ENCODE assay signal across 10 mouse cellular contexts in the genomic region with DNA sequence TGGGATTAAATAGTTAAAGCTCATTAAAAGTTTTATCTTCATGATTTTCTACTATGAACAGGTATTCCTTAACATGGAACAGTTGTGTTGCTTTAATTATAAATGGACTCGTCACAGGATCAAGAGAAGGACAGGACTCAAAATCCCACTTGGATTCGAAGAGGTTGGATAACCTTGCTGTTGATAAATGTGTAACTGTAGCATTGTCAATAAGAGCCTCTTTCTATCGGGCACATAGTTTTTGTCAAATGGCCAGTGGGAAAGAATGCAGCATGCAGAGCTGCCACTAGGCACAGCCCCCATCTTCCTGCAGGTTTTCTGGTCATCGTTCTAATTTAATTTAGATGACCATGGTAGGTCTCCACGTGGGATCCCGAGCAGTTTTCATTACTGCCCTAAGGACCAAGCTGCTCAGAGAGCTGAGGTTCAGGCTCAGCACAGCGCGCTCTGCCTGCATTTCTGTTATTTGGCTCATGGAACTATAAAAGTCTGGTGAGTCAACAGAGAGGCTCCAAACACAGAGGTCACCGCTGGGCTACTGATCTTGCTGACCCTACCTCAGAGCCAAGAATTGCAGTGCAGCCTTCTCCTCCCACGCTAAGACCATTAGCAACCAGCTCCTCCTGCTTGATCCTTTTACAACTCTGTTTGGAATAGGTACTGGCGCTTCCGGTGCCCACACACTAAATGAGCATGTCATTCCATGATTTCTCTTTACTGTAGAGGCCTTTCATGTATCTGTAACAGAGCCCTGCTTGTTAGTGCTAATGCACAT.
DNase-seq lines count a peak whose midpoint lies in the region; ATAC-seq lines count a peak whose summit lies in the region.
"Had no signal": no experiment of that assay in that cellular context is flagged by ENCODE, and none has a peak within 500 bp of the region (broad histone marks: within the 10 kb centered on the region; RNA-seq: fewer than 3 reads in every experiment).

No protein-coding gene starts in this region.

- no peaks in the 10 kb centered on the region for H3K9me3 ChIP-seq in forebrain, embryonic 12.5 days
- H3K9me3 ChIP-seq: G1E had no signal

- no peak overlapping the region for H3K9ac ChIP-seq in forebrain, embryonic 12.5 days

- intact Hi-C loops in gastrocnemius, postnatal 36 days (cut with DNase I): loop anchor here (10.0 kb wide), 1 partner anchor 629 kb away; no protein-coding TSS in a partner anchor

- H3K27me3 ChIP-seq in forebrain, embryonic 12.5 days: no peaks in the 10 kb centered on the region; the same call in 1 of the 2 replicates

- H3K27ac ChIP-seq in forebrain, embryonic 12.5 days: no peak overlapping the region

- no peak overlapping the region for H3K4me2 ChIP-seq in forebrain, embryonic 12.5 days

- H3K4me3 ChIP-seq in forebrain, embryonic 12.5 days (replicated peaks): no peak overlapping the region

- no peak for ATAC-seq in forebrain, embryonic 12.5 days (ENCODE audit: low FRiP score)
- ATAC-seq in activated CD4-positive, CD25-positive, alpha-beta regulatory T cell, adult 4 months: no peak

- peak; percentile 28 to 53 for DNase-seq in urinary bladder, postnatal 36 days (ENCODE audit: low spot score in 2 of 2)
- no peak for DNase-seq in urinary bladder, adult 2 months (ENCODE audit: low spot score)
- DNase-seq in gastrocnemius, postnatal 36 days: peak; percentile 26 to 38
- DNase-seq in kidney, postnatal 4 days: peak; percentile 60 to 74
- peak; percentile 56 for DNase-seq in yolk sac, embryonic 10.5 days (ENCODE audit: low spot score)
- no peak for DNase-seq in layer of hippocampus, postnatal 14 days (ENCODE audit: low spot score in 2 of 2)
- DNase-seq: cerebellum, adult 11 months had no signal

- peaks cover 4% of the 10 kb centered on the region; the same call in 1 of the 2 replicates for H3K4me1 ChIP-seq in forebrain, embryonic 12.5 days

- no peaks in the 10 kb centered on the region for H3K36me3 ChIP-seq in forebrain, embryonic 12.5 days (replicated peaks)
- H3K36me3 ChIP-seq: G1E had no signal

- WGBS in forebrain, embryonic 12.5 days: 78% methylated on average over 12 of the region's 12 CpGs

Comparison
In these comparisons a context has a peak if more than half of its experiments do, and no peak if none do; other contexts are left out.
1. DNase-seq: peak in urinary bladder, postnatal 36 days (2 of 2), gastrocnemius, postnatal 36 days (2 of 2), kidney, postnatal 4 days (2 of 2) and yolk sac, embryonic 10.5 days (single experiment); none in urinary bladder, adult 2 months (single experiment) and layer of hippocampus, postnatal 14 days (0 of 2).